Comparison of ENCODE assay signal across 22 mouse cellular contexts in the genomic region with DNA sequence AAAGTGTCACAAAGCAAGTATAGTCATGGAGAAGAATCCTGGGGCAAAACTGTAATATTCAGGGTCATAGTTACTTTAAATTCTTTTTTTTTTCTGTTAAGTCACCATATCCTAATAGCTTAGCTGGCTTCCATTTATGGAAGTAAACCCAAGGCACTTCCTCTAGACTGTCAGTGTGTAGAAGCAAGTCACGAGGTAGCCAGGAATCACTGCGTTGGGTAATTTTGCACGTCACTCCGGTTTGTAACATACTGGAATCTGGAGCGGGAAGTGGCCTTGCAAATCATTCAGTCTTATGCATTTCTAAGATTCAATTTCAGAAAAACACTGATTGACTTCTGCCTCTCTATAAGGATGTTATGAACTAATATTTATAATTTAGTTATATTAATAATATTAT.
DNase-seq lines count a peak whose midpoint lies in the region; ATAC-seq and TF ChIP-seq lines count a peak whose summit lies in the region.
"Had no signal": no experiment of that assay in that cellular context is flagged by ENCODE, and none has a peak within 500 bp of the region (broad histone marks: within the 10 kb centered on the region; RNA-seq: fewer than 3 reads in every experiment).

No protein-coding gene starts in this region.

- WGBS in liver, adult 2 months, result 84% methylated on average over 5 of the region's 5 CpGs
- 71% methylated on average over 5 of the region's 5 CpGs for WGBS in liver, embryonic 11.5 days

- no peak overlapping the region for H3K4me2 ChIP-seq in liver, embryonic 11.5 days
- H3K4me2 ChIP-seq: embryonic facial prominence, embryonic 12.5 days; forebrain, embryonic 13.5 days; heart, embryonic 13.5 days; hindbrain, embryonic 15.5 days; intestine, embryonic 15.5 days; limb, embryonic 15.5 days; midbrain, embryonic 13.5 days had no signal

- ATAC-seq in liver, embryonic 11.5 days (replicated peaks; ENCODE audit: low FRiP score), result no peak
- no peak for ATAC-seq in activated CD4-positive, CD25-positive, alpha-beta regulatory T cell, adult 4 months
- ATAC-seq: forebrain, embryonic 13.5 days; intestine, embryonic 15.5 days had no signal

- no peaks in the 10 kb centered on the region for H3K36me3 ChIP-seq in liver, adult 2 months (ENCODE audit: control insufficient read depth, insufficient read depth, low read length)
- no peaks in the 10 kb centered on the region for H3K36me3 ChIP-seq in liver, embryonic 11.5 days (ENCODE audit: control insufficient read depth, insufficient read depth, low read length)
- H3K36me3 ChIP-seq: embryonic facial prominence, embryonic 12.5 days; heart, embryonic 13.5 days; hindbrain, embryonic 15.5 days; intestine, embryonic 15.5 days; limb, embryonic 15.5 days; midbrain, embryonic 13.5 days had no signal

- no peak for TF ChIP-seq CTCF in liver, adult 2 months (IDR thresholded peaks at IDR 0.05; ENCODE audit: low read depth, low read length)

- no peak for TF ChIP-seq POLR2A in liver, adult 2 months (IDR thresholded peaks at IDR 0.05; ENCODE audit: extremely low read depth, insufficient read depth, low read length)

- no peaks in the 10 kb centered on the region for H3K9me3 ChIP-seq in liver, embryonic 11.5 days (ENCODE audit: control insufficient read depth, low read length)
- H3K9me3 ChIP-seq: embryonic facial prominence, embryonic 12.5 days; forebrain, embryonic 13.5 days; heart, embryonic 13.5 days; hindbrain, embryonic 15.5 days; intestine, embryonic 15.5 days; limb, embryonic 15.5 days; midbrain, embryonic 13.5 days had no signal

- H3K4me1 ChIP-seq in liver, adult 2 months (ENCODE audit: control insufficient read depth, insufficient read depth, low read length), result peaks cover 14% of the 10 kb centered on the region
- H3K4me1 ChIP-seq in liver, embryonic 11.5 days (replicated peaks; ENCODE audit: control insufficient read depth, insufficient read depth, low read length), result no peaks in the 10 kb centered on the region

- no peaks in the 10 kb centered on the region for H3K27me3 ChIP-seq in liver, adult 2 months (ENCODE audit: control insufficient read depth, insufficient read depth, low read length)
- H3K27me3 ChIP-seq in liver, embryonic 11.5 days (replicated peaks; ENCODE audit: control insufficient read depth, insufficient read depth, low read length), result no peaks in the 10 kb centered on the region
- H3K27me3 ChIP-seq: embryonic facial prominence, embryonic 12.5 days; forebrain, embryonic 13.5 days; heart, embryonic 13.5 days; hindbrain, embryonic 15.5 days; intestine, embryonic 15.5 days; limb, embryonic 15.5 days; midbrain, embryonic 13.5 days had no signal

- no peak overlapping the region for H3K27ac ChIP-seq in liver, adult 2 months (replicated peaks; ENCODE audit: insufficient read depth, low read depth, low read length)
- no peak overlapping the region for H3K27ac ChIP-seq in liver, embryonic 11.5 days (ENCODE audit: low read depth, low read length)
- H3K27ac ChIP-seq: embryonic facial prominence, embryonic 12.5 days; forebrain, embryonic 13.5 days; heart, embryonic 13.5 days; hindbrain, embryonic 15.5 days; intestine, embryonic 15.5 days; limb, embryonic 15.5 days; midbrain, embryonic 13.5 days had no signal

- no peak overlapping the region for H3K9ac ChIP-seq in liver, adult 2 months (ENCODE audit: low read depth, low read length)
- H3K9ac ChIP-seq in liver, embryonic 11.5 days (ENCODE audit: low read depth, low read length), result no peak overlapping the region
- H3K9ac ChIP-seq: embryonic facial prominence, embryonic 12.5 days; forebrain, embryonic 13.5 days; heart, embryonic 13.5 days; hindbrain, embryonic 15.5 days; intestine, embryonic 15.5 days; limb, embryonic 15.5 days; midbrain, embryonic 13.5 days had no signal

- DNase-seq in liver, adult 2 months (ENCODE audit: extremely low read depth, low read depth, low spot score), result peak; percentile 60
- no peak for DNase-seq in liver, embryonic 11.5 days (ENCODE audit: low spot score)
- peak; percentile 9 for DNase-seq in 416B (ENCODE audit: low read depth)
- peak; percentile 36 for DNase-seq in brain, adult 2 months (ENCODE audit: low read depth, low spot score)
- peak; percentile 69 to 76 for DNase-seq in monocyte, adult 2 months (ENCODE audit: low read depth in 1 of 2, low spot score in 2 of 2)
- DNase-seq in frontal cortex, postnatal 14 days (ENCODE audit: low spot score in 2 of 2), result no peak
- DNase-seq: adrenal gland, adult 8-10 months; cerebellum, adult 11 months; cerebellum, postnatal 10 days; gastrocnemius, postnatal 36 days; heart, postnatal 36 days; right cerebral cortex, postnatal 14 days had no signal

- H3K4me3 ChIP-seq in liver, adult 2 months (ENCODE audit: insufficient read depth, low read depth, low read length), result no peak overlapping the region
- H3K4me3 ChIP-seq in liver, embryonic 11.5 days (ENCODE audit: low read depth, low read length), result no peak overlapping the region
- H3K4me3 ChIP-seq: embryonic facial prominence, embryonic 12.5 days; erythroblast, embryonic 14.5 days; forebrain, embryonic 13.5 days; heart, embryonic 13.5 days; hindbrain, embryonic 15.5 days; intestine, embryonic 15.5 days; limb, embryonic 15.5 days; midbrain, embryonic 13.5 days; myocyte had no signal

- peaks cover 3% of the 10 kb centered on the region; the same call in 1 of the 2 replicates for H3K79me2 ChIP-seq in liver, adult 2 months (ENCODE audit: control insufficient read depth, insufficient read depth, low read length)

Comparison
In these comparisons a context has a peak if more than half of its experiments do, and no peak if none do; other contexts are left out.
1. DNase-seq: peak in liver, adult 2 months (single experiment), 416B (single experiment), brain, adult 2 months (single experiment) and monocyte, adult 2 months (2 of 2); none in liver, embryonic 11.5 days (single experiment) and frontal cortex, postnatal 14 days (0 of 2).